Mouse (Mus musculus) activated CD4-positive, CD25-positive, alpha-beta regulatory T cell (primary cell): ENCODE results near the gene Scamp4. TPM values are rescaled to one million over a fixed set of nuclear protein-coding genes. Genes with fewer than 3 reads are reported as not detected.

Experiments
- polyA plus RNA-seq, 2 experiments: library from polyadenylated mRNA; unstranded; fragments of 100-300 nt; shearing (Covaris generic); gene quantifications; one replicate each; pipeline ENCODE4 v1.2.1; 2017

Scamp4 gene
- 100 to 1,000 TPM in 1 of 2 experiments, 10 to 100 TPM in 1; 96.4 to 124 TPM for polyA plus RNA-seq

GRCm38 (mm10) chr10:80602698-80603325 is at the start of gene Scamp4, which contains the start of gene Adat3:
Scamp4 (plus strand) TSS chr10:80602872.
Adat3 (plus strand) TSS chr10:80602880.

GRCm38 (mm10) chr10:80561116-80561944 is 41.3 kb upstream of the Scamp4 start, which contains the start of gene Rexo1:
Rexo1 (minus strand) TSS chr10:80561560.

GRCm38 (mm10) chr10:80577195-80578130 is 25.2 kb upstream of the Scamp4 start, which contains the start of gene Klf16:
Klf16 (minus strand) TSS chr10:80577321.

GRCm38 (mm10) chr10:80589879-80590854 is 12.5 kb upstream of the Scamp4 start, which contains the start of gene Abhd17a:
Abhd17a (minus strand) TSS chr10:80590341.

GRCm38 (mm10) chr10:80605721-80606120 is 3.0 kb downstream of the Scamp4 start, which contains the start of gene Gm49322:
Gm49322 (plus strand) TSS chr10:80606021.

GRCm38 (mm10) chr10:80622661-80623456 is 20.2 kb downstream of the Scamp4 start, which contains the start of gene Csnk1g2:
Csnk1g2 (plus strand) TSS chr10:80622838.

DNA sequence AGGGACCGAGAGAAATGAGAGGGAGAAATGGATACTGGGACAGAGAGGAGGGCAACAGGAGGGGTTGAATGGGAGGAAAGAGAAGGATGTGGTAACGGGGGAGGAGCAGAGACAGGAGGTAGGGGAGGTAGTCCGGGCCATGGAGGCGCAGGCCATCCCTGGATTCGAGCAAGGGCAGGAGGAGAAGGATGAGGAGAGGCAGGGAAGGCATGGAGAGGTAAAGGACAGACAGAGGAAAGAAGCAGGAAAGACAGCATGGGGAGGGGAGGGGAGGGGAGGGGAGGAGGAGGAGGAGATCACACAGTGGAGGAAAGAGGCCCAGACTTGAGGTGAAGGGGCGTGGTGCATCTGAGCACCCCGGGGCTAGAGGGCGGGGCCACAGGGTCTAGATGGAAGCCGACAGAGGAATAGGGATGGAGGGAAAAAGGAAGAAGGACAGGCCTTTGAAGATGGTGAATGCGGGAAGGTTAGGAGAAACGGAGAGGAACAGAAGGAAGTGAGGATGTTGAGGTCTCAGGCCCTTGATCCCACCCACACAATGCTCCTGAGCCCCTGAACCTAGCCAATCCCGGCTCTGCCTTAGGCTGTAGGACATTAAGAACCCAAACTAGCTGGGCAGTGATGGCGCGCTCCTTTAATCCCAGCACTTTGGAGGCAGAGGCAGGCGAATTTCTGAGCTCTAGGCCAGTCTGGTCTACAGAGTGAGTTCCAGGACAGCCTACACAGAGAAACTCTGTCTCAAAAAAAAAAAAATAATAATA is 54.4 kb downstream of the Scamp4 start, which contains the start of gene Btbd2:
TSS of gene Btbd2 (minus strand) at position 209 of the 761 bp plus-strand sequence.

Other genes with a start within 250 kb of the Scamp4 start
- not detected for gene Plk5, start 246.4 kb upstream of the Scamp4 start, polyA plus RNA-seq
- 1 to 10 TPM; 3.3 to 4.1 TPM for gene Mex3d, start 215.2 kb upstream of the Scamp4 start, polyA plus RNA-seq
- gene Mbd3, start 203.3 kb upstream of the Scamp4 start, polyA plus RNA-seq: 100 to 1,000 TPM; 134 to 152 TPM
- 100 to 1,000 TPM; 265 TPM for gene Uqcr11, start 196.0 kb upstream of the Scamp4 start, polyA plus RNA-seq
- 100 to 1,000 TPM; 101 to 107 TPM for gene Tcf3, start 169.2 kb upstream of the Scamp4 start, polyA plus RNA-seq
- gene Onecut3, start 108.0 kb upstream of the Scamp4 start, polyA plus RNA-seq: under 1 TPM; 0.06 to 0.12 TPM
- gene Atp8b3, start 63.7 kb upstream of the Scamp4 start, polyA plus RNA-seq: under 1 TPM in 1 of 2 experiments, not detected in 1; 0.04 TPM
- gene Rexo1, start 41.3 kb upstream of the Scamp4 start, polyA plus RNA-seq: 10 to 100 TPM; 36.5 to 38.7 TPM
- 10 to 100 TPM in 1 of 2 experiments, 1 to 10 TPM in 1; 7.3 to 11.4 TPM for gene Klf16, start 25.6 kb upstream of the Scamp4 start, polyA plus RNA-seq
- gene Abhd17a, start 12.5 kb upstream of the Scamp4 start, polyA plus RNA-seq: 100 to 1,000 TPM; 169 to 195 TPM
- 1 to 10 TPM; 4.7 to 6.4 TPM for gene Adat3, start within 50 bp of the Scamp4 start, polyA plus RNA-seq
- gene Gm49322, start 3.1 kb downstream of the Scamp4 start, polyA plus RNA-seq: 10 to 100 TPM in 1 of 2 experiments, 1 to 10 TPM in 1; 6.5 to 15.3 TPM
- gene Csnk1g2, start 20.0 kb downstream of the Scamp4 start, polyA plus RNA-seq: 100 to 1,000 TPM; 228 to 252 TPM
- gene Btbd2, start 54.2 kb downstream of the Scamp4 start, polyA plus RNA-seq: 10 to 100 TPM; 20.1 to 27.7 TPM
- gene Mknk2, start 75.2 kb downstream of the Scamp4 start, polyA plus RNA-seq: 100 to 1,000 TPM; 110 to 242 TPM
- gene Mob3a, start 99.1 kb downstream of the Scamp4 start, polyA plus RNA-seq: 100 to 1,000 TPM; 213 to 321 TPM
- 100 to 1,000 TPM; 121 to 131 TPM for gene Izumo4, start 99.3 kb downstream of the Scamp4 start, polyA plus RNA-seq
- 10 to 100 TPM; 38.5 to 75.7 TPM for gene Ap3d1, start 139.4 kb downstream of the Scamp4 start, polyA plus RNA-seq
- gene Dot1l, start 152.3 kb downstream of the Scamp4 start, polyA plus RNA-seq: 10 to 100 TPM; 14.8 to 15.7 TPM
- gene Sf3a2, start 195.3 kb downstream of the Scamp4 start, polyA plus RNA-seq: 10 to 100 TPM; 64.0 to 79.5 TPM
- gene Plekhj1, start 195.8 kb downstream of the Scamp4 start, polyA plus RNA-seq: 100 to 1,000 TPM; 224 to 242 TPM
- gene Amh, start 202.4 kb downstream of the Scamp4 start, polyA plus RNA-seq: not detected
- under 1 TPM in 1 of 2 experiments, not detected in 1; 0.53 TPM for gene Jsrp1, start 210.6 kb downstream of the Scamp4 start, polyA plus RNA-seq
- gene Oaz1, start 223.8 kb downstream of the Scamp4 start, polyA plus RNA-seq: 1,000 to 10,000 TPM; 2,247 to 2,345 TPM
- gene Lingo3, start 241.2 kb downstream of the Scamp4 start, polyA plus RNA-seq: under 1 TPM in 1 of 2 experiments, not detected in 1; 0.21 TPM